Mouse (Mus musculus): ENCODE data around the gene Kcnk6. TPM values are rescaled to one million over a fixed set of nuclear protein-coding genes. Genes with fewer than 3 reads are reported as not detected.

The Kcnk6 gene
- polyA plus RNA-seq, 1 experiment from 2014 or later: 1.6 TPM

DNA sequence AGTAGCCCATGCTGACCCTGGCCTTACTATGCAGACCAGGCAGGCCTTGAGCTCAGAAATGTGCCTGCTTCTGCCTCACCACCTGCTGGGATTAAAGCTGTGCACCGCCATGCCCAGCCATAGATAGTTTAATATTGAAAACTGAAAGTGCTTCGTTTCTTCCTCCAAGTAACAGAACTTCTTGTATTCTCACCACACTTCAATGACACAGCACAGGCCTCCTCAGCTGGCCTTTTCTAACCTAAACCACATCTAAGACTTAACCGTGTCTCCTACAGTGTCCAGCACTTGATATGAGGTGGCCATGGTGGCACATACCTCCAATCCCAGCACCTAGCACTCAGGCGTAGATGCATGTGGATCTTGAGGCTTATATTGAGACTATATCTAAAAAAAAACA lies 38.1 kb upstream of the Kcnk6 start:
- WGBS: 79% methylated on average over 4 of the region's 4 CpGs
- peaks cover 19% of the 10 kb centered on the region for H3K4me1 ChIP-seq (replicated peaks; ENCODE audit: control insufficient read depth, insufficient read depth, low read length)
- no peak overlapping the region for H3K27ac ChIP-seq (ENCODE audit: low read length)

DNA sequence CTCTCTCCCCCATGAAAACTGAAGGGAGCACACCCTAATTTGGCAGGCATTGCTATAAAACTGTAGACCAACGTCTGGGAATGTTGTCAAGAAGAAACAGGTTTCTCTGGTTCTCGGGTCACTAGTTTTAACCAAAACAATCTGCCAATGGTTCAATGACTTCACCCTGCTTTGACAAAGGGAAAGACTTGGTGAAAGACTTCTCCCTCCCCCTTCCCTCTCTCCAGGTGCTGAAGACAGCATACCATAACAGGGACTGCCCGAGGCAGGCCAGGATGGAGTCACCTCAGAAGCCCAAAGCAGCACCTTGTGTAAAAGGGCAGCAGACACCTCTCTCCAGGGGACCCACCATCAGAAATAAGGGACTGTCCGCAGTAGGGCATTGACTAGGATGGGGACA lies 34.6 kb upstream of the Kcnk6 start:
- peaks cover 16% of the 10 kb centered on the region for H3K4me1 ChIP-seq (replicated peaks; ENCODE audit: control insufficient read depth, insufficient read depth, low read length)
- no peak for ATAC-seq (ENCODE audit: low read depth)

More for the DNA sequence above, 38.1 kb upstream of the Kcnk6 start:
- no peaks in the 10 kb centered on the region for H3K9me3 ChIP-seq (ENCODE audit: control insufficient read depth, low read length)
- H3K9ac ChIP-seq (ENCODE audit: low read length): no peak overlapping the region
- ATAC-seq (ENCODE audit: low read depth): no peak
- no peak overlapping the region for H3K4me3 ChIP-seq (ENCODE audit: low read length)
- H3K27me3 ChIP-seq (ENCODE audit: control insufficient read depth, insufficient read depth, low read depth, low read length): no peaks in the 10 kb centered on the region
- H3K36me3 ChIP-seq (ENCODE audit: control insufficient read depth, insufficient read depth, low read length): no peaks in the 10 kb centered on the region
- no peak overlapping the region for H3K4me2 ChIP-seq (ENCODE audit: low read depth, low read length)

DNA sequence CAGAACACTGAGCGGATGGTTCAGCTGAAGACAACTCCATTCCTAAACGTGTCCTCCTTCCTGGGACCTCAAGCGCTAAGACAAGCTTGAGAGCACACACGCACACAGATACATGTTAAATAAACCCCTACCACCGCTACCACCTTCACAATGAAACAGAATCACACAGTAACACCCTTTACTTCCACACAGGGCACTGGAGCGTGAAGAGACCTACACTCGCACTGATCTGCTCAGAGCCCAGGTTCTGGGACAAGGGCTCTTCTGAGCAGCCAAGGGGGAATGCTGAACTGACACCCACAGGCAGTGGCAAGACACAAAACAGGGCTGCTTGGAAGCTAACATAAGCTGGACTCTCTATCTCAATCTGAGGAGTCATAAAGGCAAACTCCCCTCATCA lies 33.3 kb upstream of the Kcnk6 start:
- H3K9me3 ChIP-seq (ENCODE audit: control insufficient read depth, low read length): no peaks in the 10 kb centered on the region
- no peak overlapping the region for H3K4me2 ChIP-seq (ENCODE audit: low read depth, low read length)
- no peaks in the 10 kb centered on the region for H3K36me3 ChIP-seq (ENCODE audit: control insufficient read depth, insufficient read depth, low read length)
- peaks cover 5% of the 10 kb centered on the region; the same call in 1 of the 2 replicates for H3K4me1 ChIP-seq (replicated peaks; ENCODE audit: control insufficient read depth, insufficient read depth, low read length)
- no peaks in the 10 kb centered on the region for H3K27me3 ChIP-seq (ENCODE audit: control insufficient read depth, insufficient read depth, low read depth, low read length)
- H3K9ac ChIP-seq (ENCODE audit: low read length): no peak overlapping the region
- ATAC-seq (ENCODE audit: low read depth): no peak
- 69% methylated on average over 7 of the region's 7 CpGs for WGBS
- H3K4me3 ChIP-seq (ENCODE audit: low read length): no peak overlapping the region
- H3K27ac ChIP-seq (ENCODE audit: low read length): no peak overlapping the region

More for the DNA sequence above, 34.6 kb upstream of the Kcnk6 start:
- H3K4me3 ChIP-seq (ENCODE audit: low read length): no peak overlapping the region
- H3K9me3 ChIP-seq (ENCODE audit: control insufficient read depth, low read length): no peaks in the 10 kb centered on the region
- H3K36me3 ChIP-seq (ENCODE audit: control insufficient read depth, insufficient read depth, low read length): no peaks in the 10 kb centered on the region
- no peak overlapping the region for H3K9ac ChIP-seq (ENCODE audit: low read length)
- no peaks in the 10 kb centered on the region for H3K27me3 ChIP-seq (ENCODE audit: control insufficient read depth, insufficient read depth, low read depth, low read length)
- 43% methylated on average over 4 of the region's 4 CpGs for WGBS
- H3K4me2 ChIP-seq (ENCODE audit: low read depth, low read length): no peak overlapping the region
- H3K27ac ChIP-seq (ENCODE audit: low read length): no peak overlapping the region

DNA sequence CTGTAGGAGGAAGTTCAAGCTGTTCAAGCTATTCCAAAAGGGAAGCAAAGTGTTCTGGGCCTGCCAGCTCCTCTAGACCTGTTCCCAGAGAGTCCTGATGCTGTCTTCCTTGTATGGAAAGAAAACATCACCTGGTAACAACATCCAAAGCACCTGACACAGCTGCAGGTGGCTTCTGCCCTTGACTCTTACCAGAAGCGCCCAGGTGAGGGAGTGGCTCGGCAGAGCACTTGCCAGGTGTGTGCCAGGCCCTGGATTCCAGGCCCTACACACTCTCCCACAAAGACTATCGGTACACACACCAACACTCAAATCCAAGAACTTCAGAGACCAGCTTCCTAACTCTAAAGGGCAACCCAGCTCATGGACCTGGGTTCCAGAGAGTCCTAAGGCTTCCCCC lies 31.5 kb upstream of the Kcnk6 start:
- Histone ChIP-seq H3K4me3 (ENCODE audit: low read length) (no peak overlapping the region), H3K9me3 (ENCODE audit: control insufficient read depth, low read length) (no peaks in the 10 kb centered on the region), H3K4me2 (ENCODE audit: low read depth, low read length) (no peak overlapping the region), H3K36me3 (ENCODE audit: control insufficient read depth, insufficient read depth, low read length) (no peaks in the 10 kb centered on the region), H3K27ac (ENCODE audit: low read length) (no peak overlapping the region), H3K27me3 (ENCODE audit: control insufficient read depth, insufficient read depth, low read depth, low read length) (no peaks in the 10 kb centered on the region), H3K9ac (ENCODE audit: low read length) (no peak overlapping the region), H3K4me1 (replicated peaks; ENCODE audit: control insufficient read depth, insufficient read depth, low read length) (peaks cover 3% of the 10 kb centered on the region; the same call in 1 of the 2 replicates)
- no peak for ATAC-seq (ENCODE audit: low read depth)
- 73% methylated on average over 3 of the region's 3 CpGs for WGBS

DNA sequence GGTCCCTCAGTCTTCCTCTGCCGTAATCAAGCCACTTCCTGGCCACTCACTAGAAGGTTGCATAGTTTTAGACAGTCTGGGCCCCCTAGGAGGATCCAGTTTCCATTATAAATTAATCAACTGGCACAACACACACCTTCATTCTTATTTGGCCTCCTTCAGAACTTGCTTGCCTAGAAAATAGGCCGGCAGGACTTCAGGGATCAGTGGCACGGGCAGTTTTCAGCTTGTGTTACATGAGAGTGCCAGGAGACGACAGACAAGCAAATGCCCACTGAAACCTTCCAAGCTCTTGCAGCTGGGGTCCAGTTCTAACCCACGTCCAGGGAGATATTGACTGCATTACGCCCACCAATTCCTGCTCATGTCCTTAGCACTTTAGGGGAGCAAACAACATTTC lies 29.8 kb upstream of the Kcnk6 start:
- Histone ChIP-seq H3K4me3 (ENCODE audit: low read length) (no peak overlapping the region), H3K4me1 (replicated peaks; ENCODE audit: control insufficient read depth, insufficient read depth, low read length) (peaks cover 13% of the 10 kb centered on the region), H3K9me3 (ENCODE audit: control insufficient read depth, low read length) (no peaks in the 10 kb centered on the region), H3K36me3 (ENCODE audit: control insufficient read depth, insufficient read depth, low read length) (no peaks in the 10 kb centered on the region), H3K4me2 (ENCODE audit: low read depth, low read length) (no peak overlapping the region), H3K27ac (ENCODE audit: low read length) (no peak overlapping the region), H3K27me3 (ENCODE audit: control insufficient read depth, insufficient read depth, low read depth, low read length) (no peaks in the 10 kb centered on the region), H3K9ac (ENCODE audit: low read length) (no peak overlapping the region)
- 51% methylated on average over 6 of the region's 6 CpGs for WGBS
- ATAC-seq (ENCODE audit: low read depth): no peak

DNA sequence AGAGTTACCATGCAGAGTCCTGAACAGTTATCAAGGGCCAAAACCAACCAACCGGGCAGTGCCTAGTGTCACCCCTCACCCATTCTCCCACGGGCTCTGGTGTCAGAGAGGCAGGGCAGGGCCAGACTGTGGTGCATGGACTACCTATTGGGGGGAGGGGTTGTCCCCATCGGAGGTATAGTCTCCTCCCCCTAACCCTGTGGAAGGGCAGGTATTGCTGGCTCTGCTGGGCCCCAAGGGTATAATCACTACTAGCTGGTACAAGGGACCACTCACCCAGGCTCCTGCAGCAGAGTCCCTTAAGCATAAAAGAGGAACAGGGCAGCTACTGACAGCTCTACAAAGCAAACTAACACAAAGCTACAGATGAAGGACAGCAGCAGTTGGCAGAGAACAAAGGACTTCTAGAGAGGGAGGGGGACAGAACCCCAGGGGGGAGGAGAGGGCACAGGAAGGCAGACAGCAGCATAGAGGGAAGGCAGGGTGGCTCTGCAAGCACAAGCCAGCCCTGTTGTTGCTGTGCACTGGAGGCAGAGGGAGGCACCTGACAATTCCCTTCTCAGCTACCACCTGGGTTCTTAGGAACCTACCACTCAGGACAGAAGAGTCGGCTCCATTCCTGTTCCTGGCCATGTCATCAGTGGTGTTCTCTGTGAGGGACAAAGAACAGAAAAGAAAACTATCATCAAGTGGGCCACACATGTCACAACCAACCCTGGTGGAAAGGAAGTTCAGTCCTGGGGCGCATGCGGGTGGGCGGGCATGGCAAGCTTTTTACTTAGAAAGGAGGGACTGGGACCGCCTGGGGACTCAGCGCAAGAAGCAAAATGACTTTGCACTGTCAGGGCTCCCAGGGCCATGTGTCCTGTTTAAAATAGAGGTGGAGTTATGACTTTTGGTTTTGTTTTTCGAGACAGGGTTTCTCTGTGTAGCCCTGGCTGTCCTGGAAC lies 27.7 kb upstream of the Kcnk6 start:
- 0 out of 2 replicates have a peak, but pooled peaks have one; percentile 21 for ATAC-seq (ENCODE audit: low read depth)
- no peaks in the 10 kb centered on the region for H3K36me3 ChIP-seq (ENCODE audit: control insufficient read depth, insufficient read depth, low read length)
- no peaks in the 10 kb centered on the region for H3K9me3 ChIP-seq (ENCODE audit: control insufficient read depth, low read length)
- no peak overlapping the region for H3K4me2 ChIP-seq (ENCODE audit: low read depth, low read length)
- H3K27me3 ChIP-seq (ENCODE audit: control insufficient read depth, insufficient read depth, low read depth, low read length): no peaks in the 10 kb centered on the region
- H3K4me3 ChIP-seq (ENCODE audit: low read length): no peak overlapping the region
- WGBS: 78% methylated on average over 10 of the region's 10 CpGs
- peaks cover 10% of the 10 kb centered on the region for H3K4me1 ChIP-seq (replicated peaks; ENCODE audit: control insufficient read depth, insufficient read depth, low read length)
- H3K9ac ChIP-seq (ENCODE audit: low read length): no peak overlapping the region
- H3K27ac ChIP-seq (ENCODE audit: low read length): no peak overlapping the region

DNA sequence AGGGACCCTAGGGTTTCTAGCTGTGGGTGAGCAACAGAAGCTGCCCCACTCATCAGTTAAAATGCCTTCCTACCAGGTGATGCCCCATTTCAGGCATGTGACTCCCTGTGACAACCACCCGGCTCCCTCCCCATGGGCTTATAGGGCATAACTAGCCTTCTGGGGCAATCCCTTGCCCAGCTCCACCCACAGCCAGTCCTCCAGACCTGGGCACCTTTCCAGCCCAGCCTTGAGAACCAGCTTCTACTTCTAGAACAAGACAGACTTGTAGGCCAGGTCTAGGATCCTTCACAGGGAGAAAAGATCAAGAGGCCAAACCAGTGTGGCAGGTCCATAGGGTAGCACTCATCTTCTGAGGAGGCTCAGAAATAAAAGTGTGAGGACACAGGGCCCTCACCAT lies 25.1 kb upstream of the Kcnk6 start:
- Histone ChIP-seq H3K27ac (ENCODE audit: low read length) (peak overlapping the region; percentile 37; the same call in 1 of the 2 replicates), H3K4me1 (replicated peaks; ENCODE audit: control insufficient read depth, insufficient read depth, low read length) (peaks cover 10% of the 10 kb centered on the region), H3K9me3 (ENCODE audit: control insufficient read depth, low read length) (no peaks in the 10 kb centered on the region), H3K27me3 (ENCODE audit: control insufficient read depth, insufficient read depth, low read depth, low read length) (no peaks in the 10 kb centered on the region), H3K4me3 (ENCODE audit: low read length) (no peak overlapping the region), H3K9ac (ENCODE audit: low read length) (no peak overlapping the region), H3K4me2 (ENCODE audit: low read depth, low read length) (no peak overlapping the region), H3K36me3 (ENCODE audit: control insufficient read depth, insufficient read depth, low read length) (no peaks in the 10 kb centered on the region)
- 78% methylated on average over 1 of the region's 1 CpGs for WGBS
- peak; percentile 61 for ATAC-seq (ENCODE audit: low read depth)

DNA sequence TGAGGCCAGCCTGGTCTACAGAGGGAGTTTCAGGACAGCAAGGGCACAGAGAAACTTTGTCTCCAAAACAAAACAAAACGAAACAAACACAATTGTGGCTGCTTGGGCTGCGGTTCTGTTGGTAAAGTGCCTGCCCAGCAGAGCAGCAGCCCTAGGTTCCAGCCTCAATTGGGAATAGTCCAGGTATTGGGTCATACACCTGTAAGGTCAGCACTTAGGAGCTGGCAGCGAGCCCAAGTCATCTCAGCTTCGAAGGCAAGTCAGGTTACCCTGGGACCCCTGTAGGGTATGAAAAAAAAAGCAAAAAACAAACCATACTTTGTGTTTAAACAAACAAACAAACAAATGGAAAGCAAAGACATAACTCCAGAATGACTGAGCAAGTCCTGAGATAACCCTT lies 23.6 kb upstream of the Kcnk6 start:
- Histone ChIP-seq H3K4me2 (ENCODE audit: low read depth, low read length) (no peak overlapping the region), H3K27ac (ENCODE audit: low read length) (no peak overlapping the region), H3K9me3 (ENCODE audit: control insufficient read depth, low read length) (no peaks in the 10 kb centered on the region), H3K4me1 (replicated peaks; ENCODE audit: control insufficient read depth, insufficient read depth, low read length) (peaks cover 10% of the 10 kb centered on the region), H3K36me3 (ENCODE audit: control insufficient read depth, insufficient read depth, low read length) (no peaks in the 10 kb centered on the region), H3K27me3 (ENCODE audit: control insufficient read depth, insufficient read depth, low read depth, low read length) (no peaks in the 10 kb centered on the region), H3K9ac (ENCODE audit: low read length) (no peak overlapping the region), H3K4me3 (ENCODE audit: low read length) (no peak overlapping the region)
- 71% methylated on average over 4 of the region's 4 CpGs for WGBS
- ATAC-seq (ENCODE audit: low read depth): no peak

DNA sequence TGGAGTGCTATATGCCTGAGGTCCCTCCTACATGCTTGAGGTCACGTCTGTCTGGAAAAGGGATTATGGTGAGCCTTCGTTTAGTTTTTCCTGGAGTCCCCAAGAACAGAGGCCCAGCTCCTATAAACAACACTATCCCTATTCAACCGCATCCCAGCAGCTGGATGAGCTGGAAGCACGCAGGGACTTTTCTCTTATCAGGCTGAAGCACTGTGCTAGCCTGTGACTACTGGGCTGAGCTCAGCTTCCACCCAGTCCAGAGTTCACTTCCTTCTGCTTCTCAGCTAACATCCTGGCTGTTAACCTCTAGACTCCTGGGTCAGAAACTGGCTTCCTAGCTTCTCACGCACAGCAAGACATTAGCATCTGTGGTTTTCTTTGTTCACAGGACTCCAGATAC lies 21.5 kb upstream of the Kcnk6 start:
- WGBS: 42% methylated on average over 5 of the region's 5 CpGs
- Histone ChIP-seq H3K9ac (ENCODE audit: low read length) (no peak overlapping the region), H3K4me2 (ENCODE audit: low read depth, low read length) (no peak overlapping the region), H3K27me3 (ENCODE audit: control insufficient read depth, insufficient read depth, low read depth, low read length) (no peaks in the 10 kb centered on the region), H3K36me3 (ENCODE audit: control insufficient read depth, insufficient read depth, low read length) (no peaks in the 10 kb centered on the region), H3K9me3 (ENCODE audit: control insufficient read depth, low read length) (no peaks in the 10 kb centered on the region), H3K27ac (ENCODE audit: low read length) (no peak overlapping the region), H3K4me1 (replicated peaks; ENCODE audit: control insufficient read depth, insufficient read depth, low read length) (peaks cover 10% of the 10 kb centered on the region), H3K4me3 (ENCODE audit: low read length) (no peak overlapping the region)
- ATAC-seq (ENCODE audit: low read depth): no peak
